Mouse (Mus musculus) heart, postnatal 0 days (tissue): ENCODE measurements around the gene Cmah. TPM values are rescaled to one million over a fixed set of nuclear protein-coding genes. Genes with fewer than 3 reads are reported as not detected.
A peak's percentile ranks its signal among the peaks of the same experiment; 100 is the strongest.

Experiments
- ATAC-seq: fragments of 200-750 bp; cut with Nextera tagmentation; 2 replicates; pipeline ENCODE4 v1.8.0; 2017; ENCODE audit warnings: low read depth, moderate number of reproducible peaks, moderate library complexity; ENCODE audit not compliant: insufficient read depth
- DNase-seq: peaks from one replicate; pipeline ENCODE4 v3.0.0-alpha.2; 2016; ENCODE audit warnings: low spot score
- H3K27ac ChIP-seq: fragments of 300-500 bp; sonication (generic); 2 replicates; pipeline ENCODE4 v1.5.1; 2014; ENCODE audit warnings: low read depth, mild to moderate bottlenecking
- H3K27me3 ChIP-seq: fragments of 300-500 bp; sonication (generic); 2 replicates; pipeline ENCODE4 v1.6.1; 2014; ENCODE audit warnings: low read length, mixed read lengths; ENCODE audit not compliant: control insufficient read depth, insufficient read depth
- H3K36me3 ChIP-seq: fragments of 300-500 bp; sonication (generic); replicated peaks from 2 replicates; pipeline ENCODE4 v1.6.1; 2014; ENCODE audit warnings: low read length, mixed read lengths; ENCODE audit not compliant: control insufficient read depth, insufficient read depth
- H3K4me1 ChIP-seq: fragments of 300-500 bp; sonication (generic); 2 replicates; pipeline ENCODE4 v1.6.1; 2014; ENCODE audit warnings: antibody characterized with exemption; ENCODE audit not compliant: control insufficient read depth, insufficient read depth
- H3K4me2 ChIP-seq: fragments of 300-500 bp; sonication (generic); 2 replicates; pipeline ENCODE4 v1.6.1; 2014; ENCODE audit warnings: low read depth, mild to moderate bottlenecking, low read length, moderate library complexity
- H3K4me3 ChIP-seq: fragments of 300-500 bp; sonication (generic); 2 replicates; pipeline ENCODE4 v1.5.1; 2014; ENCODE audit warnings: low read depth, low read length
- H3K9ac ChIP-seq: fragments of 300-500 bp; sonication (generic); replicated peaks from 2 replicates; pipeline ENCODE4 v1.6.1; 2014; ENCODE audit warnings: low read depth, low read length, mixed read lengths
- H3K9me3 ChIP-seq: fragments of 300-500 bp; sonication (generic); replicated peaks from 2 replicates; pipeline ENCODE4 v1.6.1; 2016; ENCODE audit warnings: low read length; ENCODE audit not compliant: control insufficient read depth
- CTCF ChIP-seq: IDR thresholded peaks from 2 replicates; pipeline ENCODE4 v1.5.1; 2016; ENCODE audit warnings: antibody characterized with exemption, control low read depth, low read depth
- EP300 ChIP-seq: IDR thresholded peaks from 2 replicates; pipeline ENCODE4 v1.6.1; 2016; ENCODE audit warnings: antibody characterized with exemption, low read depth
- WGBS: fragments of 180-500 bp; shearing (Covaris S2); extraction: QIAGEN DNeasy Blood & Tissue Kit; methylation state at CpG from one replicate; pipeline ENCODE4 v1.1.7; 2014; 5-methylcytosine and 5-hydroxymethylcytosine counted together
- polyA plus RNA-seq: library from polyadenylated mRNA; unstranded; fragments of >200 nt; fragmentation: Nextera tagmentation; extraction: Ambion mirVana; gene quantifications from 2 replicates; pipeline ENCODE4 v1.2.1, GENCODE M21; 2015
- total RNA-seq: library from RNA; depleted of rRNA; stranded (reverse); fragments of >200 nt; gene quantifications from 2 replicates; pipeline ENCODE4 v1.2.3, GENCODE M21; 2014; ENCODE audit warnings: low replicate concordance

The Cmah gene
- total and polyA plus RNA-seq, 2 experiments from 2014 or later, result 0.15 TPM; not detected in 1

- Histone ChIP-seq H3K27ac (no peak overlapping the region), H3K9me3 (no peaks in the 10 kb centered on the region), H3K4me2 (no peak overlapping the region), H3K36me3 (no peaks in the 10 kb centered on the region), H3K4me3 (no peak overlapping the region), H3K4me1 (no peaks in the 10 kb centered on the region), H3K27me3 (no peaks in the 10 kb centered on the region), H3K9ac (no peak overlapping the region)
- 25% methylated on average over 4 of the region's 4 CpGs for WGBS
- TF ChIP-seq CTCF (peak; percentile 53), EP300 (no peak)
- peak; percentile 22 for DNase-seq
- ATAC-seq, result no peak
Measured at GRCm38 (mm10) chr13:24318618-24319017, 8.6 kb upstream of the Cmah start.

DNA sequence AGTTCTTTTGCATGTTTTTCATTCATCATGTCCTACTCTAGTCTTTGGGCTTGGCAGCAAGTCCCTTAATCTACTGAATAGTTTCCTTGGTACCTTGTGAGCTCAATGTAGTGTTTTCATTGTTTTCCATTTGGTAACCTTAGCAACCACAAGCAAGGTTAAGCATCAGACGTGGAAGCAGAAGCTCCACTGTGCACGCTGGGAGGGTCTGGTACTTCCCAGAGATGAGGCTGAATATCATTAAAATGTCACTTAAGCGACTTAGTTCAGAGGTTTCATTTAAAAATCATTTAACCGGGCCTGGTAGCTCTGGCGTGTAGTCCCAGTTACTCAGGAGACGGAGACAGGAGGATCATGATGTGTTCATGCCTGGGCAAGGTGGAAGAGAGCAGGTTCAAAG, 5.9 kb upstream of the Cmah start:
- Histone ChIP-seq H3K9ac (no peak overlapping the region), H3K4me2 (no peak overlapping the region), H3K4me3 (no peak overlapping the region), H3K36me3 (no peaks in the 10 kb centered on the region), H3K27me3 (no peaks in the 10 kb centered on the region), H3K9me3 (no peaks in the 10 kb centered on the region), H3K4me1 (no peaks in the 10 kb centered on the region), H3K27ac (no peak overlapping the region)
- ATAC-seq, result no peak
- DNase-seq, result no peak
- 75% methylated on average over 6 of the region's 6 CpGs for WGBS
- TF ChIP-seq CTCF (no peak), EP300 (no peak)

DNA sequence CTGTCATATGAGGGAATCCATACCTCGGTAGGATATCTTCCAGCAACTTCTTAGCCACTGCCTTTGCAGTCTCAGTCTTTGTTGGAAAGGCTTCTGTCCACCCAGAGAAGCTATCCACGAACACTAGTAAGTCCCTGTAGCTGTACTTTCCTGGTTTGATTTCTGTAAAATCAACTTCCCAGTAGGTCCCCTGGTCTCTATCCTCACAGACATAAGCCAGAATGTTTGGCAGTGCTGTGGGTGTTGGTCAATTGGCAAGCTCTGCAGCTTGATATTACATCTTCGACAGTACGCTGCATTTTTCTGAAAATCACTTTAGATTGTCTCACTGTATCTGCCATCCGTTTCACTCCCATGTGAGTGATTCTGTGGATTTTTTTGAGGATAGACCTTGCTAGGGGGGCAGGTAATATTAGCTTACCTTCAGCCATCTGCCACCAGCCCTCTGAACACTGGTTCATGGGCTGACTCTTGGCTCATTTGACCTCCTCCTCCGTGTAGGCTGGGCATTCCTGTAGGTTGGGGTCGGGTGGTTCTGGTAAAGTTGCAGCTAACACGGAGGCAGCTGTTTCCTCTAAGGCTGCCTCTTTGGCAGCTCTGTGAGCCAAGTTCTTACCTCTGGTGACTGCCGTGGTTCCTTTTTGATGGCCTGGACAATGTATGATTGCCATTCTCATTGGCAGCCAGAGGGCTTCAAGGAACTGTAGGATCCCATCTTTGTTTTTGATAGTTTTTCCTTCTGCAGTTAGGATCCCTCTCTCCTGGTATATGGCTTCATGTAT, 1.0 kb downstream of the Cmah start:
- Histone ChIP-seq H3K36me3 (no peaks in the 10 kb centered on the region), H3K9ac (no peak overlapping the region), H3K27ac (no peak overlapping the region), H3K27me3 (no peaks in the 10 kb centered on the region), H3K9me3 (no peaks in the 10 kb centered on the region), H3K4me3 (no peak overlapping the region), H3K4me2 (no peak overlapping the region), H3K4me1 (no peaks in the 10 kb centered on the region)
- no peak for TF ChIP-seq CTCF
- no peak for TF ChIP-seq EP300
- no peak for ATAC-seq
- 65% methylated on average over 9 of the region's 9 CpGs for WGBS
- no peak for DNase-seq

DNA sequence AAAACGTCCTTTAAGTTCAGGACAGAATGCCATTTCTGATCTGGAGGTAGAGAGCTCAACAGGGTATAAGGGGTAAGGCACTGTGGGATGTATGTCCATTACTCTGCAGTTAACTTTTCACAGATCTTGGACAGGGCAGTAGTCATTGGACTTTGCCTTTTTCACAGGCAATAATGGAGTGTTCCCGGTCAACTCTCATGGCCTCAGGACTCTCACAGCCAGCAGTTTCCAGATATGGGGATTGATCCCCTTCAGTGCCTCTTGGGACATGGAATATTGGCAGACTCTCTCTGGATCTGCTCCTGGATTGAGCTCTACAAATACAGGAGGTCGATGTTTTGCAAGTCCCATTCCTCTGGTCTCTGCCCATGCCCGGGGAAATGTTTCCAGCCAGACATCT, 2.9 kb downstream of the Cmah start:
- no peaks in the 10 kb centered on the region for H3K36me3 ChIP-seq
- H3K9ac ChIP-seq, result no peak overlapping the region
- TF ChIP-seq CTCF, result no peak
- no peak for TF ChIP-seq EP300
- no peak overlapping the region for H3K27ac ChIP-seq
- no peaks in the 10 kb centered on the region for H3K27me3 ChIP-seq
- DNase-seq (no peak), ATAC-seq (no peak)
- 64% methylated on average over 4 of the region's 4 CpGs for WGBS
- H3K4me3 ChIP-seq, result no peak overlapping the region
- no peaks in the 10 kb centered on the region for H3K9me3 ChIP-seq
- no peaks in the 10 kb centered on the region for H3K4me1 ChIP-seq
- H3K4me2 ChIP-seq, result no peak overlapping the region

GRCm38 (mm10) chr13:24330836-24331523, 3.8 kb downstream of the Cmah start:
- 53% methylated on average over 7 of the region's 7 CpGs for WGBS
- no peaks in the 10 kb centered on the region for H3K27me3 ChIP-seq
- no peak overlapping the region for H3K4me2 ChIP-seq
- H3K9me3 ChIP-seq, result no peaks in the 10 kb centered on the region
- H3K36me3 ChIP-seq, result no peaks in the 10 kb centered on the region
- no peak overlapping the region for H3K27ac ChIP-seq
- no peaks in the 10 kb centered on the region for H3K4me1 ChIP-seq
- H3K9ac ChIP-seq, result no peak overlapping the region
- no peak for TF ChIP-seq CTCF
- no peak for TF ChIP-seq EP300
- H3K4me3 ChIP-seq, result no peak overlapping the region
- no peak for DNase-seq
- ATAC-seq, result no peak
